Mouse (Mus musculus): Measurements from ENCODE around the gene Dnali1. TPM values are rescaled to one million over a fixed set of nuclear protein-coding genes. Genes with fewer than 3 reads are reported as not detected.
A peak's percentile ranks its signal among the peaks of the same experiment; 100 is the strongest.

Gene Dnali1
- total and polyA plus RNA-seq, 3 experiments, result 1.1 to 2.3 (median 2.1) TPM

- in situ Hi-C loops (cut with MboI; ENCODE audit: low pct_ligation_motif_present, low pct_unique_long_range_greater_than_20kb, low sequenced_read_pairs), result no loop called here
- peaks cover 28 to 70% of the 10 kb centered on the region in 2 experiments for H3K36me3 ChIP-seq (replicated peaks in 1 of 2; ENCODE audit: control insufficient read depth in 1 of 2, insufficient read depth in 1 of 2, low read length in 1 of 2)
- no peaks in the 10 kb centered on the region for H3K27me3 ChIP-seq (replicated peaks)
Measured at GRCm38 (mm10) chr4:125099458-125099857, 34.0 kb upstream of the Dnali1 start.

GRCm38 (mm10) chr4:125097412-125097811 lies 31.9 kb upstream of the Dnali1 start:
- H3K4me2 ChIP-seq (ENCODE audit: insufficient read depth, low read depth, poor library complexity, severe bottlenecking), result no peak overlapping the region
- H3K27ac ChIP-seq (ENCODE audit: insufficient read depth, low read depth), result no peak overlapping the region
- dilution Hi-C loops (cut with MboI; ENCODE audit: extremely low pct_ligation_motif_present, extremely low pct_unique_long_range_greater_than_20kb, low sequenced_read_pairs) (no loop called here), in situ Hi-C loops (cut with MboI; ENCODE audit: low pct_ligation_motif_present, low pct_unique_long_range_greater_than_20kb, low sequenced_read_pairs) (no loop called here)
- no peak overlapping the region for H3K4me3 ChIP-seq (replicated peaks in 1 of 3; ENCODE audit: low read depth in 2 of 3, low read length in 2 of 3, poor library complexity in 1 of 3)
- H3K79me2 ChIP-seq (replicated peaks; ENCODE audit: control insufficient read depth, extremely low read depth, insufficient read depth, poor library complexity, severe bottlenecking), result no peaks in the 10 kb centered on the region; the same call in 1 of the 2 replicates
- TF ChIP-seq SMC3 (IDR thresholded peaks at IDR 0.05; ENCODE audit: low read depth, low read length) (no peak), RCOR1 (conservative IDR thresholded peaks at IDR 0.05; ENCODE audit: low read depth, low read length) (no peak), CHD1 (IDR thresholded peaks at IDR 0.05; ENCODE audit: low read depth, low read length) (no peak), MXI1 (IDR thresholded peaks at IDR 0.05; ENCODE audit: low read depth, low read length) (no peak), IRF4 (IDR thresholded peaks at IDR 0.05; ENCODE audit: low read depth, low read length) (no peak), RAD21 (IDR thresholded peaks at IDR 0.05; ENCODE audit: low read depth, low read length) (no peak), TCF12 (IDR thresholded peaks at IDR 0.05; ENCODE audit: low read depth, low read length) (no peak), E2F4 (IDR thresholded peaks at IDR 0.05; ENCODE audit: insufficient replicate concordance, low read depth, low read length) (no peak), USF2 (conservative IDR thresholded peaks at IDR 0.05; ENCODE audit: low read depth, low read length) (no peak), MYC (IDR thresholded peaks at IDR 0.05; ENCODE audit: low read depth, low read length) (no peak)
- H3K36me3 ChIP-seq (replicated peaks in 1 of 2; ENCODE audit: control insufficient read depth in 1 of 2, insufficient read depth in 1 of 2, low read length in 1 of 2), result peaks cover 23 to 65% of the 10 kb centered on the region in 2 experiments
- H3K27me3 ChIP-seq (replicated peaks), result no peaks in the 10 kb centered on the region
- H3K4me1 ChIP-seq (ENCODE audit: control insufficient read depth in 1 of 2, insufficient read depth in 2 of 2), result peaks cover 0 to 3% of the 10 kb centered on the region in 2 experiments; a peak in 1 of 4 replicates
- no peak overlapping the region for H3K9ac ChIP-seq (ENCODE audit: insufficient read depth, low read depth)
- no peak for DNase-seq (ENCODE audit: extremely low read depth)
- no peaks in the 10 kb centered on the region for H3K9me3 ChIP-seq (replicated peaks; ENCODE audit: low read length)

More at GRCm38 (mm10) chr4:125099458-125099857, 34.0 kb upstream of the Dnali1 start:
- Histone ChIP-seq H3K27ac (ENCODE audit: insufficient read depth, low read depth) (no peak overlapping the region), H3K9ac (ENCODE audit: insufficient read depth, low read depth) (no peak overlapping the region), H3K79me2 (replicated peaks; ENCODE audit: control insufficient read depth, extremely low read depth, insufficient read depth, poor library complexity, severe bottlenecking) (no peaks in the 10 kb centered on the region; the same call in 1 of the 2 replicates), H3K9me3 (replicated peaks; ENCODE audit: low read length) (no peaks in the 10 kb centered on the region), H3K4me1 (ENCODE audit: control insufficient read depth in 1 of 2, insufficient read depth in 2 of 2) (peaks cover 0 to 3% of the 10 kb centered on the region in 2 experiments; a peak in 1 of 4 replicates), H3K4me3 (replicated peaks in 1 of 3; ENCODE audit: low read depth in 2 of 3, low read length in 2 of 3, poor library complexity in 1 of 3) (no peak overlapping the region), H3K4me2 (ENCODE audit: insufficient read depth, low read depth, poor library complexity, severe bottlenecking) (no peak overlapping the region)
- DNase-seq (ENCODE audit: extremely low read depth), result peak; percentile 85
- TF ChIP-seq SMC3 (IDR thresholded peaks at IDR 0.05; ENCODE audit: low read depth, low read length), result peak; percentile 74
- peak; percentile 61; the same call in 1 of the 2 replicates for TF ChIP-seq MYC (IDR thresholded peaks at IDR 0.05; ENCODE audit: low read depth, low read length)
- TF ChIP-seq USF2 (conservative IDR thresholded peaks at IDR 0.05; ENCODE audit: low read depth, low read length), result 0 out of 2 replicates have a peak, but pooled peaks have one; percentile 15
- peak; percentile 86 for TF ChIP-seq RAD21 (IDR thresholded peaks at IDR 0.05; ENCODE audit: low read depth, low read length)
- TF ChIP-seq SIN3A (IDR thresholded peaks at IDR 0.05; ENCODE audit: low read length), result no peak
- peak; percentile 85 to 91 for TF ChIP-seq CTCF (conservative IDR thresholded peaks at IDR 0.05 in 1 of 2, IDR thresholded peaks at IDR 0.05 in 1 of 2; ENCODE audit: low read depth in 2 of 2, low read length in 2 of 2)
- no peak for TF ChIP-seq JUND (conservative IDR thresholded peaks at IDR 0.05; ENCODE audit: low read depth, low read length)
- dilution Hi-C loops (cut with MboI; ENCODE audit: extremely low pct_ligation_motif_present, extremely low pct_unique_long_range_greater_than_20kb, low sequenced_read_pairs), result no loop called here

All from CH12.LX (cell line).